Mouse (Mus musculus) forebrain, postnatal 0 days (tissue): ENCODE data around the gene Gm3248. TPM values are rescaled to one million over a fixed set of nuclear protein-coding genes. Genes with fewer than 3 reads are reported as not detected.

Experiments
- polyA plus RNA-seq: library from polyadenylated mRNA; unstranded; fragments of >200 nt; fragmentation: Nextera tagmentation; extraction: Ambion mirVana; gene quantifications from 2 replicates; pipeline ENCODE4 v1.2.1, GENCODE M21; 2015
- total RNA-seq: library from RNA; depleted of rRNA; stranded (reverse); fragments of >200 nt; gene quantifications from 2 replicates; pipeline ENCODE4 v1.2.3, GENCODE M21; 2014; rRNA removed

Gene Gm3248
- total and polyA plus RNA-seq, 2 experiments from 2014 or later: 1.2 to 2.6 TPM

Other genes with a start within 250 kb of the Gm3248 start
- 0.62 and 1.3 TPM in 2 replicates for gene Gm3373, start 220.2 kb downstream of the Gm3248 start, total RNA-seq
- 0.53 and 0.81 TPM in 2 replicates for gene Gm3373, start 220.2 kb downstream of the Gm3248 start, polyA plus RNA-seq
- 4.6 and 6.0 TPM in 2 replicates for gene Gm3383, start 153.8 kb downstream of the Gm3248 start, total RNA-seq
- 4.9 and 5.4 TPM in 2 replicates for gene Gm3383, start 153.8 kb downstream of the Gm3248 start, polyA plus RNA-seq
- not detected in 2 replicates for gene Gm3424, start 131.4 kb downstream of the Gm3248 start, total RNA-seq
- not detected in 2 replicates for gene Gm3424, start 131.4 kb downstream of the Gm3248 start, polyA plus RNA-seq
- 0.29 and 2.3 TPM in 2 replicates for gene Gm8237, start 81.4 kb downstream of the Gm3248 start, total RNA-seq
- gene Gm8237, start 81.4 kb downstream of the Gm3248 start, polyA plus RNA-seq: 0.30 and 0.98 TPM in 2 replicates
- not detected in 2 replicates for gene Gm3453, start 17.4 kb upstream of the Gm3248 start, total RNA-seq
- gene Gm3453, start 17.4 kb upstream of the Gm3248 start, polyA plus RNA-seq: not detected in 2 replicates
- gene Gm6337, start 96.5 kb upstream of the Gm3248 start, total RNA-seq: not detected in 2 replicates
- not detected in 2 replicates for gene Gm6337, start 96.5 kb upstream of the Gm3248 start, polyA plus RNA-seq
- gene Gm8206, start 132.2 kb upstream of the Gm3248 start, total RNA-seq: 3.8 TPM in 2 replicates
- gene Gm8206, start 132.2 kb upstream of the Gm3248 start, polyA plus RNA-seq: 4.7 and 5.2 TPM in 2 replicates
- 4.8 and 5.6 TPM in 2 replicates for gene Gm3468, start 146.9 kb upstream of the Gm3248 start, total RNA-seq
- gene Gm3468, start 146.9 kb upstream of the Gm3248 start, polyA plus RNA-seq: 5.7 and 6.4 TPM in 2 replicates
- gene Gm3476, start 164.1 kb upstream of the Gm3248 start, total RNA-seq: not detected in 2 replicates
- gene Gm3476, start 164.1 kb upstream of the Gm3248 start, polyA plus RNA-seq: not detected in 2 replicates